Mouse (Mus musculus) heart, postnatal 0 days (tissue): ENCODE data around the gene St6galnac4. TPM values are rescaled to one million over a fixed set of nuclear protein-coding genes. Genes with fewer than 3 reads are reported as not detected.

Experiments
- ATAC-seq: fragments of 200-750 bp; cut with Nextera tagmentation; 2 replicates; pipeline ENCODE4 v1.8.0; 2017; ENCODE audit warnings: low read depth, moderate number of reproducible peaks, moderate library complexity; ENCODE audit not compliant: insufficient read depth
- DNase-seq: peaks from one replicate; pipeline ENCODE4 v3.0.0-alpha.2; 2016; ENCODE audit warnings: low spot score
- H3K27ac ChIP-seq: fragments of 300-500 bp; sonication (generic); 2 replicates; pipeline ENCODE4 v1.5.1; 2014; ENCODE audit warnings: low read depth, mild to moderate bottlenecking
- H3K27me3 ChIP-seq: fragments of 300-500 bp; sonication (generic); 2 replicates; pipeline ENCODE4 v1.6.1; 2014; ENCODE audit warnings: low read length, mixed read lengths; ENCODE audit not compliant: control insufficient read depth, insufficient read depth
- H3K36me3 ChIP-seq: fragments of 300-500 bp; sonication (generic); replicated peaks from 2 replicates; pipeline ENCODE4 v1.6.1; 2014; ENCODE audit warnings: low read length, mixed read lengths; ENCODE audit not compliant: control insufficient read depth, insufficient read depth
- H3K4me1 ChIP-seq: fragments of 300-500 bp; sonication (generic); 2 replicates; pipeline ENCODE4 v1.6.1; 2014; ENCODE audit warnings: antibody characterized with exemption; ENCODE audit not compliant: control insufficient read depth, insufficient read depth
- H3K4me2 ChIP-seq: fragments of 300-500 bp; sonication (generic); 2 replicates; pipeline ENCODE4 v1.6.1; 2014; ENCODE audit warnings: low read depth, mild to moderate bottlenecking, low read length, moderate library complexity
- H3K4me3 ChIP-seq: fragments of 300-500 bp; sonication (generic); 2 replicates; pipeline ENCODE4 v1.5.1; 2014; ENCODE audit warnings: low read depth, low read length
- H3K9ac ChIP-seq: fragments of 300-500 bp; sonication (generic); replicated peaks from 2 replicates; pipeline ENCODE4 v1.6.1; 2014; ENCODE audit warnings: low read depth, low read length, mixed read lengths
- H3K9me3 ChIP-seq: fragments of 300-500 bp; sonication (generic); replicated peaks from 2 replicates; pipeline ENCODE4 v1.6.1; 2016; ENCODE audit warnings: low read length; ENCODE audit not compliant: control insufficient read depth
- CTCF ChIP-seq: IDR thresholded peaks from 2 replicates; pipeline ENCODE4 v1.5.1; 2016; ENCODE audit warnings: antibody characterized with exemption, control low read depth, low read depth
- EP300 ChIP-seq: IDR thresholded peaks from 2 replicates; pipeline ENCODE4 v1.6.1; 2016; ENCODE audit warnings: antibody characterized with exemption, low read depth
- WGBS: fragments of 180-500 bp; shearing (Covaris S2); extraction: QIAGEN DNeasy Blood & Tissue Kit; methylation state at CpG from one replicate; pipeline ENCODE4 v1.1.7; 2014; 5-methylcytosine and 5-hydroxymethylcytosine counted together
- polyA plus RNA-seq: library from polyadenylated mRNA; unstranded; fragments of >200 nt; fragmentation: Nextera tagmentation; extraction: Ambion mirVana; gene quantifications from 2 replicates; pipeline ENCODE4 v1.2.1, GENCODE M21; 2015
- total RNA-seq: library from RNA; depleted of rRNA; stranded (reverse); fragments of >200 nt; gene quantifications from 2 replicates; pipeline ENCODE4 v1.2.3, GENCODE M21; 2014; ENCODE audit warnings: low replicate concordance

Gene St6galnac4
- total and polyA plus RNA-seq, 2 experiments from 2014 or later, result 25.5 to 25.7 TPM

GRCm38 (mm10) chr2:32620682-32621516 lies 34.0 kb downstream of the St6galnac4 start:
- peak; percentile 80 for ATAC-seq
- Histone ChIP-seq H3K4me1 (peaks cover 42% of the 10 kb centered on the region), H3K9ac (peak overlapping the region; percentile 35), H3K9me3 (no peaks in the 10 kb centered on the region), H3K36me3 (peaks cover 25% of the 10 kb centered on the region; the same call in 1 of the 2 replicates), H3K27ac (peak overlapping the region; percentile 94), H3K4me2 (peak overlapping the region; percentile 36), H3K27me3 (no peaks in the 10 kb centered on the region), H3K4me3 (no peak overlapping the region)
- TF ChIP-seq EP300, result peak; percentile 99
- no peak for TF ChIP-seq CTCF
- 11% methylated on average over 4 of the region's 4 CpGs for WGBS
- peak; percentile 98 for DNase-seq

DNA sequence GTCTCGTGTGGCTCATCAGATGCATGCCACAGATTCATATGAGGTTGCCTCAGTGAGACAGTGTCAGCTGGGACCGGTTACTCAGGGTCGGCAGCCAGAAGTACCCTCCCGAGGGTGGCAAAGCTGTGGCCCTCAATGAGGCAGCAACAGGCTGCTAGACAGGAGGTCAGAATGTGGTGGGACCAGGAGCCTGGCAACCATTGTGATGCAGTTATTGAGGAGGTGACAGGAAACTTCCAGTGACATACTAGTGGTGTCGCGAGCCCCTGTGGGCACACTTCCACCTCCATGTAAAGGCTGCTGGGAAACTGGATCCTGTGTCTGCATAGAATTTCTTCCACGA lies 34.6 kb downstream of the St6galnac4 start, which contains the start of gene Ak1:
Ak1 (plus strand) TSS at position 242 of the 343 bp plus-strand sequence.
- peak within 1 kb of the TSS; percentile 36 for H3K4me2 ChIP-seq
- H3K36me3 ChIP-seq, result peaks cover 25% of the 10 kb centered on the region; the same call in 1 of the 2 replicates

GRCm38 (mm10) chr2:32624111-32624748 lies 37.3 kb downstream of the St6galnac4 start:
- WGBS, result 74% methylated on average over 5 of the region's 5 CpGs
- Histone ChIP-seq H3K27me3 (no peaks in the 10 kb centered on the region), H3K9ac (no peak overlapping the region), H3K4me1 (peaks cover 60% of the 10 kb centered on the region), H3K4me3 (no peak overlapping the region), H3K27ac (peak overlapping the region; percentile 98), H3K36me3 (0 out of 2 replicates have a peak, but pooled peaks cover 1% of the 10 kb centered on the region), H3K9me3 (no peaks in the 10 kb centered on the region), H3K4me2 (no peak overlapping the region)
- DNase-seq (no peak), ATAC-seq (no peak)
- TF ChIP-seq EP300 (no peak), CTCF (no peak)

More for the DNA sequence above, 34.6 kb downstream of the St6galnac4 start, which contains the start of gene Ak1:
- Histone ChIP-seq H3K4me3 (no peak within 1 kb of the TSS), H3K27ac (peak within 1 kb of the TSS; percentile 94), H3K9me3 (no peaks in the 10 kb centered on the region), H3K4me1 (peaks cover 42% of the 10 kb centered on the region), H3K27me3 (no peaks in the 10 kb centered on the region), H3K9ac (peak within 1 kb of the TSS; percentile 35)
- ATAC-seq (no peak; the same call in 1 of the 2 replicates), DNase-seq (no peak)
- 9% methylated on average over 7 of the region's 7 CpGs for WGBS
- TF ChIP-seq CTCF (no peak), EP300 (peak; percentile 24; the same call in 1 of the 2 replicates)

DNA sequence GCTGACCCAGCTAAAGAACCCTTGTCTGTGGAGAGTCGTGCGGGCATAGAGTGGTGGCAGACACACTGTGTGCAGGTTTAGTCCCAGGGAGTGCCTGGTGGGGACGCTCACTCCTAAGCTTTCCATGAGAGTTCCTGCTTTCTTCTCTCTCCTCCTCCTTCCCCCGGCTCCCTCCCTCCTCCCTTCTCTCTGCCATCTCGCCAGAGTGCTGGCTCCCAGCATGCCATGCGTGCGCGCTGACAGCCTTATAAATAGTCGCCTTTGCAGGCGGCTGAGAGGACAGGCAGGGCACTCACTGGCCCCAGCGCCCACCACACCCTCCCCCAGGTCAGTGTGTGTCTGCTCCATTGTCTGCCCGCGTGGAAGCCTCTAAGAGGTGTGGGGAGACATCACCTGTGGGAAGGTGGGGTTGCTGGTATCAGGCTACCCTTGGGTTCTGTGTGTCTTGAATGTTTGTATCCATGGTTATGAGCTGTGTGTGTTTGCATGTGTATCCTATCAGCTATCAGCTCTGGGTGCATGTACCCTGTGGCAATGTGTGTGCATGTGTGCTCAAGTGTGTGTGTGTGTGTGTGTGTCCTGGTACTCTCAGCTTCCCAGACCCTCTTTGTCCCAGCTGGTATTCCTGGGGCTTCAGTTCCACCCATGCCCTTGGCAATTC lies 38.4 kb downstream of the St6galnac4 start:
- peaks cover 56% of the 10 kb centered on the region for H3K4me1 ChIP-seq
- peak overlapping the region; percentile 69 for H3K9ac ChIP-seq

More for the DNA sequence above, 38.4 kb downstream of the St6galnac4 start:
- ATAC-seq (peak; percentile 59), DNase-seq (peak; percentile 90)
- Histone ChIP-seq H3K36me3 (0 out of 2 replicates have a peak, but pooled peaks cover 4% of the 10 kb centered on the region), H3K9me3 (no peaks in the 10 kb centered on the region), H3K27me3 (no peaks in the 10 kb centered on the region), H3K4me3 (peak overlapping the region; percentile 42), H3K27ac (peak overlapping the region; percentile 98), H3K4me2 (peak overlapping the region; percentile 65)
- 7% methylated on average over 13 of the region's 13 CpGs for WGBS
- TF ChIP-seq EP300 (no peak), CTCF (peak; percentile 9; the same call in 1 of the 2 replicates)
